Mouse (Mus musculus) thymus, adult 2 months (tissue): Measurements from ENCODE around the gene Glb1l. TPM values are rescaled to one million over a fixed set of nuclear protein-coding genes. Genes with fewer than 3 reads are reported as not detected.

ENCODE experiments used
- DNase-seq: peaks from one replicate; pipeline ENCODE4 v3.0.0; 2021
- H3K27ac ChIP-seq: fragments of 200-500 bp; 2 replicates; pipeline ENCODE4 v1.5.1; 2012; ENCODE audit warnings: low read length, control low read depth; ENCODE audit not compliant: control insufficient read depth, insufficient read depth
- H3K27me3 ChIP-seq: fragments of 200-500 bp; 2 replicates; pipeline ENCODE4 v1.6.1; 2012; ENCODE audit warnings: mild to moderate bottlenecking, low read length, moderate library complexity, mixed read lengths; ENCODE audit not compliant: control insufficient read depth, insufficient read depth
- H3K36me3 ChIP-seq: fragments of 200-500 bp; 2 replicates; pipeline ENCODE4 v1.6.1; 2012; ENCODE audit warnings: mild to moderate bottlenecking, low read length, moderate library complexity; ENCODE audit not compliant: control insufficient read depth, insufficient read depth
- H3K4me1 ChIP-seq: fragments of 200-500 bp; replicated peaks from 2 replicates; pipeline ENCODE4 v1.6.1; 2012; ENCODE audit warnings: low read length; ENCODE audit not compliant: control insufficient read depth, insufficient read depth
- H3K4me3 ChIP-seq: fragments of 200-500 bp; 2 replicates; pipeline ENCODE4 v1.5.1; 2012; ENCODE audit warnings: mild to moderate bottlenecking, low read length, control low read depth, moderate library complexity; ENCODE audit not compliant: control insufficient read depth, insufficient read depth
- CTCF ChIP-seq: fragments of 200-500 bp; IDR thresholded peaks from 2 replicates; pipeline ENCODE4 v1.5.1; 2012; ENCODE audit warnings: mild to moderate bottlenecking, control low read depth, low read length, moderate library complexity, borderline replicate concordance; ENCODE audit not compliant: control insufficient read depth, poor library complexity, insufficient read depth; ENCODE audit errors: extremely low read depth
- POLR2A ChIP-seq: fragments of 200-500 bp; IDR thresholded peaks from 2 replicates; pipeline ENCODE4 v1.6.1; 2012; ENCODE audit warnings: mild to moderate bottlenecking, low read length, control low read depth, moderate library complexity; ENCODE audit not compliant: control insufficient read depth, poor library complexity, insufficient read depth; ENCODE audit errors: extremely low read depth
- WGBS: fragments of 180-500 bp; shearing (Covaris S2); methylation state at CpG from one replicate; pipeline ENCODE4 v1.1.7; 2018; 5-methylcytosine and 5-hydroxymethylcytosine counted together
- polyA plus RNA-seq: library from polyadenylated mRNA; depleted of rRNA; stranded (reverse); fragments of >200 nt; gene quantifications from 2 replicates; pipeline ENCODE4 v1.2.3, GENCODE M21; 2012; rRNA removed

The Glb1l gene
- 11.7 and 14.4 TPM in 2 replicates for polyA plus RNA-seq

DNA sequence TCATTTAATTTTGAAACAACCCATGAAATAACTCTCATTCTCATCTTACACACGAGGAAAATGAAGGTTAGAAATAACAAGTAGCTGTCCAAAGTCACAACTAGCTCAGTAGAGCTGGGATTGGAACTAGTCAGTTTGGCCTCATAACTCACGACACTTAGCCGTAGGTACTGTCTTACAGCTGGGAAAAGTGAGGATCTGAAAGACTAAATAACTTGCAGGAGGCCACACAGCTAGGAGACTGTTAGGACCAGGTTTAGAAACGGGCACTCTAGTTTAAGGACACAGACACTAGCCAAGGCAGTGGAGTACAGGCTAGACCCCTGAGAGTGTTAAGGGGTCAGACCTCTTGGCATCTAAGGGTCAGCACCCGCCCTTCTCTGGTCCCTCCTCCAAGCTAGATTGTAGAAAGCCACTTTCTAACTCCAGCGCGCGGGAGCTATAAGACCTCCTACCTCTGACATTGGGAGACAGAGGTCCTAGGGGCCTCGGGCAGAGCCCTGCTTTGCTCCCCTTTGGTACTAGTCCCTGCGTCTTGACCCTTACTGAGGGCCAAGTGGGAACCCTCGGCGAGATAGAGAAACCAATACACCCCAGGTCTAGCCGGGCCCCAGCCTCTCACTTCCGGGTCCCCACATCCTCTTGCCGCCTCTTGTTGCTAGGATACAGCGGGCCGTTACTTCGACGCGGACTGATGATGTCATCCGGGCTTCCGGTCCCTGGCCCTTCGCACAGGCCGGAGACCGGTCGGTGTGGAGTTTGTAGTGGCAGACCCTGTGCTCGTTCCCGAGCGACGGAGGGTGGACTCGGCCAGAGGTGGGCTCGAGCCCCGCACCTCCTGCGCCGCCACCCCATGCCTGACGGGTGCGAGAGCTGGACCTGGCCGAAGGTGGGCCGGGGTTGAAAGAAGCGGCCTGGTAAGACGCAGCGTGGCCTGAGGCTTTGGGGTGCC, at the start of gene Glb1l, which contains the start of gene Stk16:
Gene Glb1l (minus strand): TSS at position 678 of the 952 bp plus-strand sequence.
Gene Stk16 (plus strand): TSS at position 703 of the 952 bp plus-strand sequence.
- TF ChIP-seq CTCF (peak; percentile 16; the same call in 1 of the 2 replicates), POLR2A (peak; percentile 70)
- H3K4me3 ChIP-seq, result peak within 1 kb of the TSS; percentile 58
- H3K36me3 ChIP-seq, result peaks cover 8% of the 10 kb centered on the region
- peaks cover 47% of the 10 kb centered on the region for H3K4me1 ChIP-seq
- 3% methylated on average over 42 of the region's 42 CpGs for WGBS
- H3K27ac ChIP-seq, result no peak within 1 kb of the TSS
- DNase-seq, result peak; percentile 96
- no peaks in the 10 kb centered on the region for H3K27me3 ChIP-seq

DNA sequence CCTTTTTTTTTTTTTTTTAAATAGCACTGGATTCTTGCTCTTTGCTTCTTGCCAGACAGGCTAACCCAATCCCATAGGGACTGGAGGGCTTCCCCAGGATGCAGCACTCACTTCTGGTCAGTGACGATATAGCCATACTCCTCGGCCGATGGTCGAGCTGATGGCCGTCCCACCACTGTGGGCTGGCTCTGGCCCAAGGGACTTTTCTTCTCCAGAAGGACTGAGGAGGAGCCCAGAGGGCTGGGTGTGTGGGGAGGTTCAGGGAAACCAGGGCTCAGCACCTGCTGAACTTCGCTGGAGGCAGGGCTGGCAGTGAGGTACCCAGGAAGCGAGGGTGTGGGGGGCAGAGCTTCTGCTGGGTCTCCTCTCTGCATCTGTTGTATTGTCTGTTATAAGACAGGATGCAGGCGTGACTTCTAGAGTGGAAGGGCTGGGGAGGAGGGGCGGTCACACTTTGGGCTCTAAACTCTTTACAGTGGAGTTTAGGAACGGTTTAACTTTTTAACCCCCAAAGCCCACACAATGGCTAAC, 45.0 kb upstream of the Glb1l start:
- peaks cover 26% of the 10 kb centered on the region for H3K4me1 ChIP-seq
- peak; percentile 63 for DNase-seq
- no peaks in the 10 kb centered on the region for H3K36me3 ChIP-seq
- no peak overlapping the region for H3K4me3 ChIP-seq
- TF ChIP-seq CTCF (no peak), POLR2A (no peak)
- H3K27me3 ChIP-seq, result no peaks in the 10 kb centered on the region; the same call in 1 of the 2 replicates
- 24% methylated on average over 10 of the region's 10 CpGs for WGBS
- 0 out of 2 replicates have a peak overlapping the region, but pooled peaks have one; percentile 54 for H3K27ac ChIP-seq

DNA sequence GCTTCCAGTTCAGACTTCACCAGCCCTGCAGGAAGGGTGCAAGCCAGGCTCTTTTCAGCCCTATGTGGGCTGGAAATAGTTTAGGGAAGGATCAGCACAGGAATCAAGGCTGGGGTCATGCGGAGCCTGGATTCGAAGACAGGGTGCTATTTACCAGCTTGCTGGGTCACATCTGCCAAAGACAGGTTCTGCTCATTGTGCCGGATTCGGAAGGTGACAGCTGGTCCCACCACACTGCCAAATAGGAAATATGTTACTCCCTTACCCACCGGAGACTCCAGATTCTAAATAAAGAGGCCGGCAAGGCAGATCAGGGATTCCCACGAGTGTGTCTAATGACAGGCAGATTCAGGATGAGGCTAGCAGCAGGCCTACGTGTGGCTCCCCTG, 44.0 kb upstream of the Glb1l start:
- no peak overlapping the region for H3K4me3 ChIP-seq
- peaks cover 29% of the 10 kb centered on the region for H3K4me1 ChIP-seq

DNA sequence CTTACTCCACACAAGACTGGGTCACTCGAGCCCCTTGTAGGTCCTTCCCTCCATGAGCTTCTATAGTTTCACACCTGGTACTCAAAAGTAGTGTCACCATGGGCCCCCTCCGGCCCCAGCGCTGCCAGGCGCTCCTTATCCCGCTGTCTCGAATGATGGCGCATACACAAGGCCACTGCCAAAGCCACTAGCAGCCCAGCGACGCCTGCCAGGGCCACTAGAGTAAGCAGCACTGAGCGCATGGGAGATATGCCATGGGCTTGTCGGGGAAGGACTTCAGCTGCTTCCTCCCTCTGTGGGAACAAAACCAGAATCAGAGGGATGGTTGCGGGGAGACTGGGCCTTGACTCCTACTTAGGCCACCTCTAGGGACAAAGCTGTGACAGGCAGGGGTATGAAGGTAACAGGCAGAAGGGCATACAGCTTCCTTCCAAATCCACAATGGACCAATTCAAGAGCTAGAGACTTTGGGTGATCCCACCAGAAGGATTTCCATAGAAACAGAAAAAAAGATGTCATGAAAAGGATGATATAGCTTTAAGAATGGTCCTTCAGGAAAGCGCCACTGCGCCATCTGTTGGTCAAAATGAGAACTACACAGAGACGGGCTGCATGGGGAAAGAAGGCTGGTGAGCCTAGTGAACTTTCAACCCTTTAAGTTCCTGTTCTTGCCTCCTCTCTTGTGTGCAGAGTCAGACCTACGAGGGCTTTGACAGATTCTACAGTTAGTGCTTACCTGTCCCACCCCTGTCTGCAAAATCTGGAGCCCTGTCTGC, 43.4 kb upstream of the Glb1l start:
- TF ChIP-seq POLR2A (no peak), CTCF (no peak)
- H3K27me3 ChIP-seq, result no peaks in the 10 kb centered on the region
- DNase-seq, result peak; percentile 86
- H3K4me3 ChIP-seq, result no peak overlapping the region
- H3K4me1 ChIP-seq, result peaks cover 29% of the 10 kb centered on the region
- no peak overlapping the region for H3K27ac ChIP-seq
- H3K36me3 ChIP-seq, result no peaks in the 10 kb centered on the region
- WGBS, result 63% methylated on average over 16 of the region's 16 CpGs

More for the DNA sequence above, 44.0 kb upstream of the Glb1l start:
- 82% methylated on average over 8 of the region's 8 CpGs for WGBS
- Histone ChIP-seq H3K27me3 (no peaks in the 10 kb centered on the region), H3K27ac (no peak overlapping the region), H3K36me3 (no peaks in the 10 kb centered on the region)
- DNase-seq, result no peak
- TF ChIP-seq POLR2A (no peak), CTCF (no peak)

DNA sequence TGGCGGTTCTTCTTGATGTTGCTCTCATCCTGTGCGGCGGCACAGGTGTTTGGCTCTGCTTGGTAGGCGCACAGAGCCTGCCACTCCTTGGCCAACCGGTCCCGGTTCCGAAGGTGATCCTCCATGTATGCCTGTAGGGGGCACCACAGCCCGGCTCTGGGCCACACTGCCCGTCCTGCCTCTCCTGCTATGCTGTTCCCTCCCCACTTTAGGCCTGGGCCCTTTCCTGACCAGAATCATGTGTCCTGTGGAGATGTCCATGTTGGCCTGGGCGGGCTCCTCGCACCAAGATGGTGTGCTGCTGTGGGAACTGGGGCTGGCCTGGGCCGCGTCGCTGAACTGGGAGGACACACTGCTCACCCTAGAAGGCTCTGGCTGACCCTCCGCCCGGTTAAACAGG, 42.4 kb upstream of the Glb1l start:
- Histone ChIP-seq H3K4me1 (peaks cover 36% of the 10 kb centered on the region), H3K27me3 (no peaks in the 10 kb centered on the region), H3K27ac (no peak overlapping the region), H3K4me3 (no peak overlapping the region), H3K36me3 (no peaks in the 10 kb centered on the region)
- TF ChIP-seq CTCF (no peak), POLR2A (no peak)
- DNase-seq, result no peak
- WGBS, result 90% methylated on average over 16 of the region's 16 CpGs

DNA sequence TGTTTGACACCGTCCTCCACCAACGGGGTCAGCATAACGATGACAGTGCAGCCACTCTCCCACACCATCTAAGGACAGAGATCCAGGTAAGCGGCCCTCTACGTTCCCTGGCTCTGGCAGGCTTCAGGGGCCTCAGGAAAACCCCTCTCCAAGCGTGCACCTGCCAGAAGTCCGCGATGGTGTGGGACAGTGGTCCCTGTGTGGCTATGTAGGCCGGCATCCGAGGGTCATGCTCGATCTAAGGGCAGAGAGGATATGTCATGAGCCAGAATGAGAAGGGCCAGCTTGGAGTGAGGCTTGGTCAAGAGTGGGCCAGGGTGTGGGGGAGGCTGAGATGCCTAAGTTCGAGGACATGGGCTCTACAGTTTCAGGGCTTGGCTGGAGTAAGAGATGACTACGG, 41.7 kb upstream of the Glb1l start:
- Histone ChIP-seq H3K4me3 (no peak overlapping the region), H3K36me3 (no peaks in the 10 kb centered on the region), H3K27me3 (no peaks in the 10 kb centered on the region), H3K4me1 (peaks cover 38% of the 10 kb centered on the region), H3K27ac (no peak overlapping the region)
- no peak for TF ChIP-seq CTCF
- 92% methylated on average over 13 of the region's 13 CpGs for WGBS
- no peak for DNase-seq
